Mouse (Mus musculus) lung, adult 2 months (tissue): Measurements from ENCODE around the gene Fam229a.
A peak's percentile ranks its signal among the peaks of the same experiment; 100 is the strongest.

ENCODE experiments used
- CTCF ChIP-seq: fragments of 200-500 bp; IDR thresholded peaks from 2 replicates; pipeline ENCODE4 v1.5.1; 2011; ENCODE audit warnings: mild to moderate bottlenecking, low read length, control low read depth; ENCODE audit not compliant: insufficient read depth
- POLR2A ChIP-seq: fragments of 200-500 bp; IDR thresholded peaks from 2 replicates; pipeline ENCODE4 v1.6.1; 2011; ENCODE audit warnings: low read depth, mild to moderate bottlenecking, control low read depth, low read length, borderline replicate concordance; ENCODE audit errors: extremely low read depth

DNA sequence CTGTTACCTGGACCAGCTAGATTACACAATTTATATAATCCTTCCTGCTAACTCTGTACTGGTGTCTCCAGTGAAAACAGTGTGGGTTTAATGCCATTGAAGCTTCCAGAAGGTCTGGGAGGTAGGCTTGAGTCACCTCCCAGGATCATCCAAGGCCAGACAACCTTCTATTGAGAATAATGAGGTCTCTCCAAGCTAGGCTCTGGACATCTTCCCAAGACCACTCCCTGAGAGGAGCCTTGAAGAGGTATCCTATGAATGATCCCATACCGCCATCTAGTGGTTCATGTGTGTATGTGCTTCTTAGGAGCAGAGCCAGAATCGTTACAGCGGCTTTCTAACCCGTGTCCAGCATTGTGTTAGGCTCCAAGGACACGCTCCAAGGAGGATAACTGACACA is 35.7 kb upstream of the Fam229a start:
- peak; percentile 41; the same call in 1 of the 2 replicates for TF ChIP-seq CTCF
- TF ChIP-seq POLR2A: no peak
